Mouse (Mus musculus) C2C12 (cell line): ENCODE data around the gene Txnrd2. TPM values are rescaled to one million over a fixed set of nuclear protein-coding genes. Genes with fewer than 3 reads are reported as not detected.
A peak's percentile ranks its signal among the peaks of the same experiment; 100 is the strongest.

Experiments used
- H3K27me3 ChIP-seq: one replicate; pipeline ENCODE4 v1.6.1; 2011; ENCODE audit not compliant: control insufficient read depth, insufficient read depth, insufficient read length
- H3K36me3 ChIP-seq: one replicate; pipeline ENCODE4 v1.6.1; 2011; ENCODE audit not compliant: control insufficient read depth, insufficient read depth
- H3K4me3 ChIP-seq: one replicate; pipeline ENCODE4 v1.5.1; 2011; ENCODE audit warnings: mild to moderate bottlenecking, control low read depth; ENCODE audit not compliant: poor library complexity, insufficient read depth, severe bottlenecking
- H3K79me2 ChIP-seq: one replicate; pipeline ENCODE4 v1.6.1; 2011; ENCODE audit not compliant: control insufficient read depth, insufficient read depth
- H3K79me3 ChIP-seq: one replicate; pipeline ENCODE4 v1.6.1; 2011; ENCODE audit warnings: low read depth, control low read depth
- H3ac ChIP-seq: one replicate; pipeline ENCODE3; 2011; ENCODE audit warnings: low read depth; ENCODE audit not compliant: control insufficient read depth, insufficient read length
- CEBPB ChIP-seq: IDR thresholded peaks from one replicate; pipeline ENCODE4 v1.6.1; 2011; ENCODE audit warnings: low read depth, mild to moderate bottlenecking, control low read depth, moderate library complexity
- CTCF ChIP-seq: IDR thresholded peaks from one replicate; pipeline ENCODE4 v1.5.1; 2011; ENCODE audit not compliant: control insufficient read depth, insufficient read depth, insufficient read length
- FOSL1 ChIP-seq: IDR thresholded peaks from one replicate; pipeline ENCODE4 v1.8.0; 2011; ENCODE audit warnings: mild to moderate bottlenecking, low read length; ENCODE audit not compliant: poor library complexity, insufficient read depth, severe bottlenecking
- MAX ChIP-seq: IDR thresholded peaks from one replicate; pipeline ENCODE4 v1.6.1; 2011; ENCODE audit warnings: mild to moderate bottlenecking, control low read depth
- MYOD1 ChIP-seq: IDR thresholded peaks from one replicate; pipeline ENCODE4 v1.6.1; 2011; ENCODE audit warnings: low read depth; ENCODE audit not compliant: control insufficient read depth, insufficient read length
- MYOG ChIP-seq: IDR thresholded peaks from one replicate; pipeline ENCODE4 v1.6.1; 2011; ENCODE audit not compliant: control insufficient read depth, insufficient read length; ENCODE audit errors: extremely low read depth
- USF1 ChIP-seq: IDR thresholded peaks from one replicate; pipeline ENCODE4 v1.6.1; 2011; ENCODE audit warnings: low read depth, mild to moderate bottlenecking, control low read depth, moderate library complexity
- polyA plus RNA-seq: library from polyadenylated mRNA; unstranded; fragments of >200 nt; fragmentation: generic; extraction: Trizol; gene quantifications from one replicate; pipeline ENCODE4 v1.2.1, GENCODE M21; 2012; ENCODE audit warnings: missing spikeins

The Txnrd2 gene
- polyA plus RNA-seq, 1 experiment: 19.4 TPM

GRCm38 (mm10) chr16:18448104-18448503 is 21.9 kb downstream of the Txnrd2 start:
- no peaks in the 10 kb centered on the region for H3K27me3 ChIP-seq
- no peaks in the 10 kb centered on the region for H3K79me2 ChIP-seq
- peaks cover 7% of the 10 kb centered on the region for H3K36me3 ChIP-seq
- H3ac ChIP-seq: no peak overlapping the region
- TF ChIP-seq CTCF: no peak
- no peak for TF ChIP-seq MYOD1
- no peak for TF ChIP-seq CEBPB
- no peak for TF ChIP-seq FOSL1
- no peak for TF ChIP-seq MAX
- TF ChIP-seq USF1: no peak
- no peak for TF ChIP-seq MYOG
- no peaks in the 10 kb centered on the region for H3K79me3 ChIP-seq
- H3K4me3 ChIP-seq: no peak overlapping the region

- no peak for TF ChIP-seq CTCF
- no peak for TF ChIP-seq MAX
- TF ChIP-seq USF1: no peak
- TF ChIP-seq MYOD1: no peak
- no peaks in the 10 kb centered on the region for H3K79me3 ChIP-seq
- H3K36me3 ChIP-seq: peaks cover 5% of the 10 kb centered on the region
- no peaks in the 10 kb centered on the region for H3K79me2 ChIP-seq
- H3K27me3 ChIP-seq: no peaks in the 10 kb centered on the region
- H3K4me3 ChIP-seq: no peak overlapping the region
- H3ac ChIP-seq: no peak overlapping the region
These were observed 22.8 kb downstream of the Txnrd2 start for GRCm38 (mm10) chr16:18449005-18449404.

- peak overlapping the region; percentile 11 for H3K4me3 ChIP-seq
- TF ChIP-seq MYOG: no peak
- TF ChIP-seq MYOD1: no peak
- no peak for TF ChIP-seq MAX
- TF ChIP-seq CTCF: no peak
- TF ChIP-seq USF1: no peak
- no peak for TF ChIP-seq FOSL1
- TF ChIP-seq CEBPB: no peak
These were observed 25.4 kb downstream of the Txnrd2 start for GRCm38 (mm10) chr16:18451486-18452181.

GRCm38 (mm10) chr16:18452361-18452862 is 26.2 kb downstream of the Txnrd2 start:
- Histone ChIP-seq H3K79me2 (no peaks in the 10 kb centered on the region), H3K27me3 (no peaks in the 10 kb centered on the region), H3K79me3 (no peaks in the 10 kb centered on the region), H3K36me3 (peaks cover 4% of the 10 kb centered on the region), H3K4me3 (no peak overlapping the region), H3ac (no peak overlapping the region)
- TF ChIP-seq MYOD1 (no peak), CEBPB (no peak), MAX (no peak), MYOG (no peak), FOSL1 (no peak), CTCF (no peak)

More at GRCm38 (mm10) chr16:18451486-18452181, 25.4 kb downstream of the Txnrd2 start:
- Histone ChIP-seq H3ac (no peak overlapping the region), H3K79me2 (no peaks in the 10 kb centered on the region), H3K36me3 (peaks cover 4% of the 10 kb centered on the region), H3K79me3 (no peaks in the 10 kb centered on the region), H3K27me3 (no peaks in the 10 kb centered on the region)

GRCm38 (mm10) chr16:18453846-18454245 is 27.7 kb downstream of the Txnrd2 start:
- Histone ChIP-seq H3K36me3 (peaks cover 4% of the 10 kb centered on the region), H3ac (no peak overlapping the region), H3K4me3 (no peak overlapping the region), H3K79me3 (no peaks in the 10 kb centered on the region), H3K79me2 (no peaks in the 10 kb centered on the region), H3K27me3 (no peaks in the 10 kb centered on the region)
- TF ChIP-seq USF1 (no peak), MYOD1 (no peak), MAX (no peak), FOSL1 (no peak), CEBPB (no peak), MYOG (no peak), CTCF (no peak)

- H3ac ChIP-seq: no peak overlapping the region
- peaks cover 4% of the 10 kb centered on the region for H3K36me3 ChIP-seq
- H3K4me3 ChIP-seq: peak overlapping the region; percentile 2
- TF ChIP-seq FOSL1: no peak
- no peak for TF ChIP-seq MYOD1
- no peak for TF ChIP-seq USF1
- no peak for TF ChIP-seq MYOG
- no peak for TF ChIP-seq CEBPB
- TF ChIP-seq CTCF: no peak
- no peak for TF ChIP-seq MAX
- H3K27me3 ChIP-seq: no peaks in the 10 kb centered on the region
- H3K79me2 ChIP-seq: no peaks in the 10 kb centered on the region
- no peaks in the 10 kb centered on the region for H3K79me3 ChIP-seq
These were observed 29.2 kb downstream of the Txnrd2 start for GRCm38 (mm10) chr16:18455407-18455806.
